Mouse (Mus musculus) liver, postnatal 0 days (tissue): ENCODE measurements around the gene Slc25a26. TPM values are rescaled to one million over a fixed set of nuclear protein-coding genes. Genes with fewer than 3 reads are reported as not detected.

Experiments used
- ATAC-seq: fragments of 200-750 bp; cut with Nextera tagmentation; 2 replicates; pipeline ENCODE4 v1.8.0; 2017; ENCODE audit warnings: mild to moderate bottlenecking, moderate library complexity
- DNase-seq: peaks from one replicate; pipeline ENCODE4 v3.0.0-alpha.2; 2016
- H3K27ac ChIP-seq: fragments of 300-500 bp; sonication (generic); 2 replicates; pipeline ENCODE4 v1.5.1; 2014; ENCODE audit warnings: antibody characterized with exemption, moderate library complexity, mild to moderate bottlenecking, low read depth
- H3K27me3 ChIP-seq: fragments of 300-500 bp; sonication (generic); 2 replicates; pipeline ENCODE4 v1.6.1; 2014; ENCODE audit warnings: low read length, control low read depth, mixed read lengths; ENCODE audit not compliant: insufficient read depth
- H3K36me3 ChIP-seq: fragments of 300-500 bp; sonication (generic); replicated peaks from 2 replicates; pipeline ENCODE4 v1.6.1; 2014; ENCODE audit warnings: mild to moderate bottlenecking, control low read depth, low read length, moderate library complexity, mixed read lengths; ENCODE audit not compliant: insufficient read depth
- H3K4me1 ChIP-seq: fragments of 300-500 bp; sonication (generic); 2 replicates; pipeline ENCODE4 v1.6.1; 2014; ENCODE audit warnings: antibody characterized with exemption, mild to moderate bottlenecking, control low read depth; ENCODE audit not compliant: insufficient read depth
- H3K4me2 ChIP-seq: fragments of 300-500 bp; sonication (generic); 2 replicates; pipeline ENCODE4 v1.6.1; 2014; ENCODE audit warnings: low read depth, mild to moderate bottlenecking, low read length, moderate library complexity, mixed read lengths
- H3K4me3 ChIP-seq: fragments of 300-500 bp; sonication (generic); 2 replicates; pipeline ENCODE4 v1.5.1; 2014; ENCODE audit warnings: low read depth, low read length
- H3K9ac ChIP-seq: fragments of 300-500 bp; sonication (generic); replicated peaks from 2 replicates; pipeline ENCODE4 v1.6.1; 2014; ENCODE audit warnings: mild to moderate bottlenecking, moderate library complexity
- H3K9me3 ChIP-seq: fragments of 300-500 bp; sonication (generic); 2 replicates; pipeline ENCODE4 v1.6.1; 2016; ENCODE audit warnings: mild to moderate bottlenecking, control low read depth, low read length, mixed read lengths
- CTCF ChIP-seq: sonication (generic); IDR thresholded peaks from 2 replicates; pipeline ENCODE4 v1.5.1; 2016; ENCODE audit warnings: antibody characterized with exemption, low read depth
- EP300 ChIP-seq: IDR thresholded peaks from 2 replicates; pipeline ENCODE4 v1.6.1; 2016; ENCODE audit warnings: antibody characterized with exemption, low read depth, mild to moderate bottlenecking
- WGBS: fragments of 180-500 bp; shearing (Covaris S2); extraction: QIAGEN DNeasy Blood & Tissue Kit; methylation state at CpG from one replicate; pipeline ENCODE4 v1.1.7; 2014; ENCODE audit not compliant: insufficient replicate concordance; 5-methylcytosine and 5-hydroxymethylcytosine counted together
- microRNA-seq: library from miRNA; unstranded; fragments of <30 nt; microRNA quantifications from one replicate; pipeline ENCODE4, GENCODE M21; 2016
- polyA plus RNA-seq: library from polyadenylated mRNA; unstranded; fragments of >200 nt; fragmentation: Nextera tagmentation; extraction: Ambion mirVana; gene quantifications from 2 replicates; pipeline ENCODE4 v1.2.1, GENCODE M21; 2015

Slc25a26 gene
- polyA plus RNA-seq, 1 experiment from 2014 or later: 3.0 TPM

GRCm38 (mm10) chr6:94651541-94651940 is 151.4 kb downstream of the Slc25a26 start:
- no peak overlapping the region for H3K9ac ChIP-seq
- no peaks in the 10 kb centered on the region for H3K9me3 ChIP-seq
- no peak for ATAC-seq
- H3K4me2 ChIP-seq: no peak overlapping the region
- H3K27me3 ChIP-seq: no peaks in the 10 kb centered on the region
- TF ChIP-seq EP300 (no peak), CTCF (no peak)
- no peak overlapping the region for H3K4me3 ChIP-seq
- no peak overlapping the region for H3K27ac ChIP-seq
- peaks cover 27% of the 10 kb centered on the region for H3K4me1 ChIP-seq
- no peak for DNase-seq
- H3K36me3 ChIP-seq: peaks cover 3% of the 10 kb centered on the region; the same call in 1 of the 2 replicates
- 83% methylated on average over 17 of the region's 17 CpGs for WGBS

- TF ChIP-seq CTCF: no peak
- TF ChIP-seq EP300: no peak
- WGBS: 72% methylated on average over 6 of the region's 6 CpGs
Observed at GRCm38 (mm10) chr6:94652659-94653213, 152.6 kb downstream of the Slc25a26 start.

GRCm38 (mm10) chr6:94653388-94654316 is 153.5 kb downstream of the Slc25a26 start:
- ATAC-seq (peak; percentile 63), DNase-seq (no peak)
- Histone ChIP-seq H3K4me1 (peaks cover 17% of the 10 kb centered on the region), H3K4me3 (no peak overlapping the region), H3K9ac (no peak overlapping the region), H3K36me3 (peaks cover 5% of the 10 kb centered on the region; the same call in 1 of the 2 replicates), H3K27ac (no peak overlapping the region), H3K27me3 (no peaks in the 10 kb centered on the region), H3K9me3 (no peaks in the 10 kb centered on the region), H3K4me2 (no peak overlapping the region)
- no peak for TF ChIP-seq CTCF
- TF ChIP-seq EP300: no peak
- 72% methylated on average over 10 of the region's 10 CpGs for WGBS

More at GRCm38 (mm10) chr6:94652659-94653213, 152.6 kb downstream of the Slc25a26 start:
- Histone ChIP-seq H3K9me3 (no peaks in the 10 kb centered on the region), H3K9ac (no peak overlapping the region), H3K36me3 (peaks cover 3% of the 10 kb centered on the region; the same call in 1 of the 2 replicates), H3K27ac (no peak overlapping the region), H3K4me1 (peaks cover 21% of the 10 kb centered on the region), H3K27me3 (no peaks in the 10 kb centered on the region), H3K4me2 (no peak overlapping the region), H3K4me3 (no peak overlapping the region)
- DNase-seq (no peak), ATAC-seq (no peak)

Small RNA genes within 50 kb of the gene (microRNA-seq; reads per million reads assigned to microRNA genes)
- not detected for gene Mir7041

Other genes starting within 250 kb of the Slc25a26 start
- gene Magi1, start 216.4 kb upstream of the Slc25a26 start, polyA plus RNA-seq: 1.2 and 1.9 TPM in 2 replicates
- 2.5 and 2.9 TPM in 2 replicates for gene Lrig1, start 199.8 kb downstream of the Slc25a26 start, polyA plus RNA-seq